Mouse (Mus musculus): ENCODE results near the gene Gm21118. TPM values are rescaled to one million over a fixed set of nuclear protein-coding genes. Genes with fewer than 3 reads are reported as not detected.
"Not testable (repeated sequence)": the region's sequence is repeated elsewhere in the genome, so short reads cannot be mapped to it uniquely, and the experiment has no call there.

Gene Gm21118
- polyA plus RNA-seq (2015; fragmentation: Nextera tagmentation; extraction: Ambion mirVana): not detected in 2 replicates

- H3K4me2 ChIP-seq; H3K27me3 ChIP-seq; H3K36me3 ChIP-seq; H3K9me3 ChIP-seq; H3K4me1 ChIP-seq; H3K4me3 ChIP-seq; ATAC-seq (ENCODE audit: borderline replicate concordance, extremely low read depth, low FRiP score, low TSS enrichment); H3K27ac ChIP-seq; H3K9ac ChIP-seq: not testable (repeated sequence)
- no CpG with 5 or more reads among the region's 4 CpGs for WGBS
These were observed at the start of gene Gm21118 for GRCm38 (mm10) chrY:70273542-70273941. Gene Gm21118 (minus strand): TSS chrY:70273642.

DNA sequence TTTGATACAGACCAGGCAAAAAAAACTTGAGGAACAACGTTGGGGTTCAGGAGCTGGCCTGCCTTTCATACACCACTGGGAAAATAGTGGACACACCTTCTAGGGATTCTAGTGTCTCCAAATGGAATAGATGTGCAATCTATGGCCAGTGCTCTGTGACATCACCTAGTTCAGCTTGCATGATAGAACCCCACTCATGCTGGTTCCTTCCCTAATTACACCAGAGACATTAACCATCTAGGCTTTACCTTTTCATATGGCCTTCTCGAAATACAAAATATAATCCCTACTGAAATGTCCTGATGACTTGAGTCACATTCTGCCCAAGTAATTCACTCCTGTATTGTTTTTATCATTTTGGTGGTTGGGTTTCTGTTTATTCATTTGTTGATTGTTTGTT is 29.7 kb upstream of the Gm21118 start, which contains the start of the genes Gm29423 and Gm29644:
Gene Gm29423 (minus strand): TSS at position 101 of the 400 bp plus-strand sequence.
Gene Gm29644 (minus strand): TSS at position 157 of the 400 bp plus-strand sequence.
- not testable (repeated sequence) for H3K27me3 ChIP-seq; H3K4me1 ChIP-seq; H3K4me3 ChIP-seq; H3K4me2 ChIP-seq; H3K27ac ChIP-seq; H3K9ac ChIP-seq; ATAC-seq (ENCODE audit: borderline replicate concordance, extremely low read depth, low FRiP score, low TSS enrichment); H3K36me3 ChIP-seq; H3K9me3 ChIP-seq
- no CpG with 5 or more reads among the region's 2 CpGs for WGBS

Other genes with a start within 250 kb of the Gm21118 start
- gene Gm29423, start 29.6 kb upstream of the Gm21118 start, polyA plus RNA-seq (2015; fragmentation: Nextera tagmentation; extraction: Ambion mirVana): not detected in 2 replicates
- gene Gm29644, start 29.7 kb upstream of the Gm21118 start, polyA plus RNA-seq (2015; fragmentation: Nextera tagmentation; extraction: Ambion mirVana): not detected in 2 replicates
- gene Gm20888, start 168.2 kb upstream of the Gm21118 start, polyA plus RNA-seq (2015; fragmentation: Nextera tagmentation; extraction: Ambion mirVana): not detected in 2 replicates